Comparison of ENCODE assay signal across 8 mouse cellular contexts in the genomic region with DNA sequence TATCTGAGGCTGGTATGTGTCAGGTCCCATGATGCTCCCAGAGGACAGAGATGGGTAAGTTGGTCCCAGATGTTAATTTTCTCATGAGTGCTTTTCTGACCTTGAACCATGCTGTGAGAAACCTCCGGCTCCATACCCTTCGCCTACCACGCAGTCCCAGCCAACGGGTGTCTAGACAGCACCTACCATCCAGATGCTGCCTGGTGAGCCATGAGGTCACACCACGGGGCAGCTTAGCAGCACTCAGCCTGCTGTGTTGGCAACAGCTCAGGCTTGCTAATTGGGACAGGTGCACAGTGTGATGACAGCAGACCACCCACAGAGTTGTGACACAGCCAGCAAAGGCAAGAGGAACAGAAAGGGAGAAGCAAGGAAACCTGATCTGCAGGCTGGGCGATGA.
DNase-seq lines count a peak whose midpoint lies in the region; ATAC-seq and TF ChIP-seq lines count a peak whose summit lies in the region.
"Had no signal": no experiment of that assay in that cellular context is flagged by ENCODE, and none has a peak within 500 bp of the region (broad histone marks: within the 10 kb centered on the region; RNA-seq: fewer than 3 reads in every experiment).

No protein-coding gene starts in this region.

- no peak for TF ChIP-seq CTCF in CH12.LX (conservative IDR thresholded peaks at IDR 0.05 in 1 of 2, IDR thresholded peaks at IDR 0.05 in 1 of 2; ENCODE audit: low read depth in 2 of 2, low read length in 2 of 2)
- TF ChIP-seq CTCF in hindbrain, postnatal 0 days (IDR thresholded peaks at IDR 0.05; ENCODE audit: low read depth) = no peak

- dilution Hi-C loops in CH12.LX (cut with MboI; ENCODE audit: extremely low pct_ligation_motif_present, extremely low pct_unique_long_range_greater_than_20kb, low sequenced_read_pairs) = no loop called here

- no peaks in the 10 kb centered on the region for H3K79me2 ChIP-seq in CH12.LX (replicated peaks; ENCODE audit: control insufficient read depth, extremely low read depth, insufficient read depth, poor library complexity, severe bottlenecking)

- no peak; the same call in 1 of the 2 replicates for TF ChIP-seq EP300 in CH12.LX (IDR thresholded peaks at IDR 0.05; ENCODE audit: low read length)

- 39% methylated on average over 6 of the region's 6 CpGs for WGBS in hindbrain, postnatal 0 days

- no peak overlapping the region for H3K9ac ChIP-seq in CH12.LX (ENCODE audit: insufficient read depth, low read depth)
- no peak overlapping the region for H3K9ac ChIP-seq in hindbrain, postnatal 0 days (replicated peaks; ENCODE audit: low read length)
- H3K9ac ChIP-seq: liver, embryonic 14.5 days had no signal

- H3K4me1 ChIP-seq in CH12.LX (ENCODE audit: control insufficient read depth in 1 of 2, insufficient read depth in 2 of 2) = peaks cover 4 to 10% of the 10 kb centered on the region in 2 experiments
- 0 out of 2 replicates have a peak, but pooled peaks cover 2% of the 10 kb centered on the region for H3K4me1 ChIP-seq in hindbrain, postnatal 0 days (ENCODE audit: insufficient read depth, low read length)

- in situ Hi-C loops in CH12.LX (cut with MboI; ENCODE audit: low pct_ligation_motif_present, low pct_unique_long_range_greater_than_20kb, low sequenced_read_pairs) = loop anchor here (25.0 kb wide), 2 partner anchors 718 to 793 kb away; no protein-coding TSS in a partner anchor

- peak; percentile 42 for DNase-seq in 416B (ENCODE audit: low read depth)
- peak; percentile 73 for DNase-seq in CH12.LX (ENCODE audit: extremely low read depth)
- DNase-seq in embryo, embryonic 9.5 days (ENCODE audit: extremely low spot score) = peak; percentile 39
- DNase-seq in hindbrain, postnatal 0 days (ENCODE audit: low spot score) = peak; percentile 62
- no peak for DNase-seq in layer of hippocampus, adult 9-11 months
- no peak for DNase-seq in frontal cortex, postnatal 36 days (ENCODE audit: low spot score in 2 of 2)
- DNase-seq in thymus, postnatal 25 days = no peak

- no peaks in the 10 kb centered on the region for H3K9me3 ChIP-seq in CH12.LX (replicated peaks; ENCODE audit: low read length)
- no peaks in the 10 kb centered on the region for H3K9me3 ChIP-seq in hindbrain, postnatal 0 days (ENCODE audit: low read length)

- H3K27ac ChIP-seq in CH12.LX (ENCODE audit: insufficient read depth, low read depth) = no peak overlapping the region
- H3K27ac ChIP-seq in hindbrain, postnatal 0 days = no peak overlapping the region
- H3K27ac ChIP-seq: liver, embryonic 14.5 days had no signal

- peaks cover 2% of the 10 kb centered on the region for H3K27me3 ChIP-seq in CH12.LX (replicated peaks)
- no peaks in the 10 kb centered on the region for H3K27me3 ChIP-seq in hindbrain, postnatal 0 days (ENCODE audit: insufficient read depth, low read length)

- ATAC-seq in hindbrain, postnatal 0 days = peak; percentile 81

- no peaks in the 10 kb centered on the region for H3K36me3 ChIP-seq in CH12.LX (replicated peaks in 1 of 2; ENCODE audit: control insufficient read depth in 1 of 2, insufficient read depth in 1 of 2, low read length in 1 of 2)
- H3K36me3 ChIP-seq in hindbrain, postnatal 0 days (ENCODE audit: insufficient read depth, low read length) = no peaks in the 10 kb centered on the region

- H3K4me2 ChIP-seq in CH12.LX (ENCODE audit: insufficient read depth, low read depth, poor library complexity, severe bottlenecking) = no peak overlapping the region
- no peak overlapping the region for H3K4me2 ChIP-seq in hindbrain, postnatal 0 days (ENCODE audit: low read depth, low read length)

- TF ChIP-seq RAD21 in CH12.LX (IDR thresholded peaks at IDR 0.05; ENCODE audit: low read depth, low read length) = no peak

- TF ChIP-seq POLR2A in CH12.LX (IDR thresholded peaks at IDR 0.05; ENCODE audit: low read depth, low read length) = no peak

- no peak overlapping the region for H3K4me3 ChIP-seq in CH12.LX (replicated peaks in 1 of 3; ENCODE audit: low read depth in 2 of 3, low read length in 2 of 3, poor library complexity in 1 of 3)
- H3K4me3 ChIP-seq in hindbrain, postnatal 0 days (ENCODE audit: low read length) = no peak overlapping the region

TF ChIP-seq in CH12.LX, 34 proteins besides CTCF, POLR2A, EP300 and RAD21:
- no peak for TF ChIP-seq JUN (IDR thresholded peaks at IDR 0.05; ENCODE audit: insufficient read depth, low read depth, low read length)
- no peak for TF ChIP-seq E2F4 (IDR thresholded peaks at IDR 0.05; ENCODE audit: insufficient replicate concordance, low read depth, low read length)
- no peak for TF ChIP-seq CHD1 (IDR thresholded peaks at IDR 0.05; ENCODE audit: low read depth, low read length)
- no peak for TF ChIP-seq USF1 (IDR thresholded peaks at IDR 0.05; ENCODE audit: low read depth, low read length)
- no peak for TF ChIP-seq KAT2A (IDR thresholded peaks at IDR 0.05; ENCODE audit: insufficient replicate concordance, low read length)

Comparison
In these comparisons a context has a peak if more than half of its experiments do, and no peak if none do; other contexts are left out.
1. DNase-seq: peak in 416B (single experiment), CH12.LX (single experiment), embryo, embryonic 9.5 days (single experiment) and hindbrain, postnatal 0 days (single experiment); none in layer of hippocampus, adult 9-11 months (single experiment), frontal cortex, postnatal 36 days (0 of 2) and thymus, postnatal 25 days (single experiment).